Mouse (Mus musculus): Measurements from ENCODE around the gene Dnajc7. TPM values are rescaled to one million over a fixed set of nuclear protein-coding genes. Genes with fewer than 3 reads are reported as not detected.
"Not testable (repeated sequence)": the region's sequence is repeated elsewhere in the genome, so short reads cannot be mapped to it uniquely, and the experiment has no call there.

Gene Dnajc7
- polyA plus RNA-seq (2015; fragmentation: Nextera tagmentation; extraction: Ambion mirVana): 191 and 202 TPM in 2 replicates

GRCm38 (mm10) chr11:100619982-100620381 lies at the start of gene Dnajc7:
Gene Dnajc7, minus strand, starts transcription at chr11:100620168.
- peak; percentile 81 for DNase-seq (ENCODE audit: low spot score)

- no peak for DNase-seq (ENCODE audit: low spot score)
These were observed 39.8 kb upstream of the Dnajc7 start for GRCm38 (mm10) chr11:100659806-100660205.

GRCm38 (mm10) chr11:100656458-100656857 lies 36.5 kb upstream of the Dnajc7 start:
- DNase-seq (ENCODE audit: low spot score): no peak

GRCm38 (mm10) chr11:100655589-100655988 lies 35.6 kb upstream of the Dnajc7 start:
- DNase-seq (ENCODE audit: low spot score): not testable (repeated sequence)

GRCm38 (mm10) chr11:100651748-100652147 lies 31.8 kb upstream of the Dnajc7 start:
- no peak for DNase-seq (ENCODE audit: low spot score)

GRCm38 (mm10) chr11:100651205-100651604 lies 31.2 kb upstream of the Dnajc7 start:
- no peak for DNase-seq (ENCODE audit: low spot score)

- no peak for DNase-seq (ENCODE audit: low spot score)
These were observed 28.4 kb upstream of the Dnajc7 start for GRCm38 (mm10) chr11:100648405-100648804.

- peak; percentile 73 for DNase-seq (ENCODE audit: low spot score)
These were observed 26.3 kb upstream of the Dnajc7 start for GRCm38 (mm10) chr11:100646265-100646664.

- no peak for DNase-seq (ENCODE audit: low spot score)
These were observed 23.9 kb upstream of the Dnajc7 start for GRCm38 (mm10) chr11:100643612-100644575.

GRCm38 (mm10) chr11:100640159-100640906 lies 20.4 kb upstream of the Dnajc7 start:
- DNase-seq (ENCODE audit: low spot score): peak; percentile 55

GRCm38 (mm10) chr11:100634530-100634929 lies 14.6 kb upstream of the Dnajc7 start:
- DNase-seq (ENCODE audit: low spot score): no peak

- DNase-seq (ENCODE audit: low spot score): no peak
These were observed 8.9 kb upstream of the Dnajc7 start for GRCm38 (mm10) chr11:100628862-100629352.

GRCm38 (mm10) chr11:100628056-100628455 lies 8.1 kb upstream of the Dnajc7 start:
- no peak for DNase-seq (ENCODE audit: low spot score)

- peak; percentile 56 for DNase-seq (ENCODE audit: low spot score)
These were observed 6.8 kb upstream of the Dnajc7 start for GRCm38 (mm10) chr11:100626701-100627195.

- DNase-seq (ENCODE audit: low spot score): no peak
These were observed 6.1 kb upstream of the Dnajc7 start for GRCm38 (mm10) chr11:100625754-100626700.

GRCm38 (mm10) chr11:100623867-100624266 lies 3.9 kb upstream of the Dnajc7 start:
- DNase-seq (ENCODE audit: low spot score): no peak

- peak; percentile 91 for DNase-seq (ENCODE audit: low spot score)
These were observed 2.7 kb upstream of the Dnajc7 start for GRCm38 (mm10) chr11:100622714-100623113.

- peak; percentile 97 for DNase-seq (ENCODE audit: low spot score)
These were observed 438 bp downstream of the Dnajc7 start for GRCm38 (mm10) chr11:100619485-100619975.

- DNase-seq (ENCODE audit: low spot score): peak; percentile 81
These were observed 1.0 kb downstream of the Dnajc7 start, which contains the start of gene Nkiras2 for GRCm38 (mm10) chr11:100618761-100619484. Gene Nkiras2, plus strand, starts transcription at chr11:100619244.

All from thymus, postnatal 0 days (tissue).